Mouse (Mus musculus) forebrain, embryonic 13.5 days (tissue): ENCODE data around the gene Agap1. TPM values are rescaled to one million over a fixed set of nuclear protein-coding genes. Genes with fewer than 3 reads are reported as not detected.
A peak's percentile ranks its signal among the peaks of the same experiment; 100 is the strongest.

Experiments used
- ATAC-seq: fragments of 200-750 bp; cut with Nextera tagmentation; 2 replicates; pipeline ENCODE4 v1.8.0; 2017
- H3K27ac ChIP-seq: fragments of 300-500 bp; sonication (generic); 2 replicates; pipeline ENCODE4 v1.5.1; 2015; ENCODE audit warnings: inconsistent platforms, mild to moderate bottlenecking, moderate library complexity
- H3K27me3 ChIP-seq: fragments of 300-500 bp; sonication (generic); 2 replicates; pipeline ENCODE4 v1.6.1; 2015; ENCODE audit warnings: mild to moderate bottlenecking, inconsistent platforms
- H3K36me3 ChIP-seq: fragments of 300-500 bp; sonication (generic); 2 replicates; pipeline ENCODE4 v1.6.1; 2015; ENCODE audit warnings: mild to moderate bottlenecking, inconsistent platforms; ENCODE audit not compliant: poor library complexity, severe bottlenecking
- H3K4me1 ChIP-seq: fragments of 300-500 bp; sonication (generic); 2 replicates; pipeline ENCODE4 v1.6.1; 2015; ENCODE audit warnings: inconsistent platforms
- H3K4me2 ChIP-seq: fragments of 300-500 bp; sonication (generic); 2 replicates; pipeline ENCODE4 v1.6.1; 2015; ENCODE audit warnings: inconsistent platforms, mild to moderate bottlenecking, moderate library complexity
- H3K4me3 ChIP-seq: fragments of 300-500 bp; sonication (generic); 2 replicates; pipeline ENCODE4 v1.5.1; 2015; ENCODE audit warnings: mild to moderate bottlenecking, inconsistent platforms
- H3K9ac ChIP-seq: fragments of 300-500 bp; sonication (generic); 2 replicates; pipeline ENCODE4 v1.6.1; 2015; ENCODE audit warnings: mild to moderate bottlenecking, inconsistent platforms
- H3K9me3 ChIP-seq: fragments of 300-500 bp; sonication (generic); replicated peaks from 2 replicates; pipeline ENCODE4 v1.6.1; 2016; ENCODE audit warnings: inconsistent platforms
- WGBS: fragments of 180-500 bp; shearing (Covaris S2); methylation state at CpG from one replicate; pipeline ENCODE4 v1.1.7; 2015; 5-methylcytosine and 5-hydroxymethylcytosine counted together
- polyA plus RNA-seq: library from polyadenylated mRNA; unstranded; fragments of >200 nt; fragmentation: Nextera tagmentation; extraction: Ambion mirVana; gene quantifications from 2 replicates; pipeline ENCODE4 v1.2.1, GENCODE M21; 2015

The Agap1 gene
- polyA plus RNA-seq, 1 experiment from 2014 or later, result 25.4 TPM

- no peak for ATAC-seq
Measured at GRCm38 (mm10) chr1:89595421-89595820, 140.8 kb downstream of the Agap1 start.

GRCm38 (mm10) chr1:89596223-89596622 is 141.6 kb downstream of the Agap1 start:
- Histone ChIP-seq H3K4me1 (peaks cover 25% of the 10 kb centered on the region), H3K27ac (no peak overlapping the region), H3K4me3 (no peak overlapping the region), H3K4me2 (no peak overlapping the region), H3K9ac (no peak overlapping the region), H3K9me3 (peaks cover 9% of the 10 kb centered on the region; the same call in 1 of the 2 replicates), H3K27me3 (no peaks in the 10 kb centered on the region), H3K36me3 (peaks cover 14% of the 10 kb centered on the region)
- WGBS, result 91% methylated on average over 2 of the region's 2 CpGs
- no peak for ATAC-seq

More at GRCm38 (mm10) chr1:89595421-89595820, 140.8 kb downstream of the Agap1 start:
- Histone ChIP-seq H3K9ac (no peak overlapping the region), H3K27ac (no peak overlapping the region), H3K9me3 (peaks cover 9% of the 10 kb centered on the region; the same call in 1 of the 2 replicates), H3K4me1 (peaks cover 17% of the 10 kb centered on the region), H3K4me2 (no peak overlapping the region), H3K27me3 (no peaks in the 10 kb centered on the region), H3K4me3 (no peak overlapping the region), H3K36me3 (peaks cover 18% of the 10 kb centered on the region)
- WGBS, result 96% methylated on average over 7 of the region's 7 CpGs

DNA sequence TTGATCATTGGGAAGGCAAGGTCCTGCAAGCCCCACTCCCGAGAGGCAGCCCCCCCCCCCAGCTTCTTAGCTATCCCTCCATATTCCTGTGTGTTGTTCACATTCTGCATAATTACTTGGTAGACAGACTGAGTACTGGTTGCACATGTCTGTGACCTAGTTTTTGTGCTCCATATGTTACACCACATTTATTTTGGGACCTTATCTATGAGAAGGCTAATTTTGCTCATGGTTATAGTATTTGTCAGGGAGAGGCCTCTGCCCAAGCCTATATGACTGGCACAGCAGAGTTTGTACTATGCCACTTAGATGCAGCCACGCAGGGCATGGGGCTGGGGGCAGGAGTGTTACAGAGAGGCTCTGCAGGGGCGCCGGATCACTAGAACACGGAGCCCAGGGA is 144.3 kb downstream of the Agap1 start:
- Histone ChIP-seq H3K27me3 (no peaks in the 10 kb centered on the region), H3K4me2 (no peak overlapping the region), H3K9me3 (no peaks in the 10 kb centered on the region), H3K4me1 (peaks cover 39% of the 10 kb centered on the region), H3K27ac (no peak overlapping the region), H3K4me3 (no peak overlapping the region), H3K9ac (no peak overlapping the region), H3K36me3 (no peaks in the 10 kb centered on the region)
- no peak for ATAC-seq
- WGBS, result 91% methylated on average over 5 of the region's 5 CpGs

GRCm38 (mm10) chr1:89599983-89600741 is 145.6 kb downstream of the Agap1 start:
- H3K36me3 ChIP-seq, result no peaks in the 10 kb centered on the region
- WGBS, result 86% methylated on average over 11 of the region's 11 CpGs
- no peaks in the 10 kb centered on the region for H3K9me3 ChIP-seq
- H3K9ac ChIP-seq, result no peak overlapping the region
- H3K27ac ChIP-seq, result 0 out of 2 replicates have a peak overlapping the region, but pooled peaks have one; percentile 22
- H3K4me1 ChIP-seq, result peaks cover 34% of the 10 kb centered on the region
- no peak; the same call in 1 of the 2 replicates for ATAC-seq
- H3K27me3 ChIP-seq, result no peaks in the 10 kb centered on the region
- H3K4me3 ChIP-seq, result no peak overlapping the region
- H3K4me2 ChIP-seq, result no peak overlapping the region

DNA sequence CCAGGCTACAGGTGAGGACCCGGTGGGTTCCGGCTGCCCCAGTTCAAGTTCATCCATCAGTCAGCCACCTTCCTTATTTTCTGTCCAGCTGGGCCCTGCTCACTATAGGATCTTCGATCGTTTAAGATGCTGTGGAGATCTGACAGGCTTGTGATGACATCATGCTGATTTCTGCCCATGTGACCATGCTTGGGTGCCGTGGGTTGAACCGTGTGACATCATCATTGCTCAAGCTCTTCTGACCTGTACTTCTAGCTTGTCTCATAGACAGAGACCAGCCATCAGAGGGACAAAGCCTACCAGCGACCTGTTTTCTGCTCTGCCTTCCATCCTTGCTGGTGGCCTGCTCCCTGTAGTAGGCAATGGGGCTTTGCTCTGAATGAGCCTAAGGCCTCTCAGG is 146.7 kb downstream of the Agap1 start:
- Histone ChIP-seq H3K4me3 (no peak overlapping the region), H3K27me3 (no peaks in the 10 kb centered on the region), H3K36me3 (peaks cover 10% of the 10 kb centered on the region; the same call in 1 of the 2 replicates), H3K4me2 (no peak overlapping the region), H3K9me3 (no peaks in the 10 kb centered on the region), H3K27ac (no peak overlapping the region), H3K9ac (no peak overlapping the region), H3K4me1 (peaks cover 34% of the 10 kb centered on the region)
- WGBS, result 81% methylated on average over 7 of the region's 7 CpGs
- ATAC-seq, result no peak

DNA sequence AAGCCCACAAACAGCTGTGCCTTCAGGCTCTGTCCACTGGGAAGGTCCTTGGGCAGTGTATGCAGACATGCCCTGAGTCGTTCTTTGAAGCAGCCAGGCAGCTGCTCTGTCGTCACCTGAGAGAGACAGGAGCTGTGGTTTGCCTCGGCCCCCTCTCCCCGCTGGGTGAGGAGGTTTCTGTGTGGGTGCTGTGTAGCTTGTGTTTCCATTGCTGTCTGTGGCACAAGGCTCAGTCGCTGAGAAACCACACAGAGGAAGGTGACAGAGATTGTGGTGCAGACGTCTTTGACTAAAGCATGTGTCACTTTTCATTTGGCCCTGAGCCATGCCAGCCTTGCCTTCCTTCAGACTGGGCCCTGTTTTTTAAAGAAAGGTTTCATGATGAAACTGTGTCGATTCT is 148.3 kb downstream of the Agap1 start:
- Histone ChIP-seq H3K27me3 (no peaks in the 10 kb centered on the region), H3K4me1 (peaks cover 34% of the 10 kb centered on the region), H3K4me2 (no peak overlapping the region), H3K9me3 (no peaks in the 10 kb centered on the region), H3K4me3 (no peak overlapping the region), H3K27ac (no peak overlapping the region), H3K9ac (no peak overlapping the region), H3K36me3 (peaks cover 10% of the 10 kb centered on the region; the same call in 1 of the 2 replicates)
- 49% methylated on average over 7 of the region's 7 CpGs for WGBS
- ATAC-seq, result no peak

DNA sequence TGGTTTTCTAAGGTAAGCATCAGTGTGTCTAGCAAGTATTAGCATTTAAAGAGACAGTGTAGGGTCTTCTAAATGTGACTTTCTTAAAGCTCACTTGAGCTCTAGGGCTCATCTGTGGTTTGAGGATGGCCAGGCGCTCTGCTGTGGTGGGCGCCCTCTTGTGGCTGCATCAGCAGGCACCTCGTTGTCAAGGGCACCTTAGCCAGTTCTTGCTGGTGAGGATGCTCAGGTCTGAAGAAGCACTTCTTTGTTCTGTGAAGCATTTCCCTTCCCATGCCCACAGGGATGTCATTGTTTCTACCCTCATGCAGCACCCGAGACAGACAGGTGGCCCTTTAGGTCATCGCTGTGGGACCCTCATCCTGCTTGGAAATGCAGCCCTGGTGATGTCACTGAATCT is 152.0 kb downstream of the Agap1 start:
- H3K4me2 ChIP-seq, result no peak overlapping the region
- ATAC-seq, result 0 out of 2 replicates have a peak, but pooled peaks have one; percentile 59
- H3K4me1 ChIP-seq, result peaks cover 11% of the 10 kb centered on the region
- H3K27ac ChIP-seq, result no peak overlapping the region
- H3K36me3 ChIP-seq, result peaks cover 33% of the 10 kb centered on the region
- H3K9ac ChIP-seq, result no peak overlapping the region
- no peak overlapping the region for H3K4me3 ChIP-seq
- WGBS, result 40% methylated on average over 5 of the region's 5 CpGs
- H3K9me3 ChIP-seq, result no peaks in the 10 kb centered on the region
- H3K27me3 ChIP-seq, result no peaks in the 10 kb centered on the region

DNA sequence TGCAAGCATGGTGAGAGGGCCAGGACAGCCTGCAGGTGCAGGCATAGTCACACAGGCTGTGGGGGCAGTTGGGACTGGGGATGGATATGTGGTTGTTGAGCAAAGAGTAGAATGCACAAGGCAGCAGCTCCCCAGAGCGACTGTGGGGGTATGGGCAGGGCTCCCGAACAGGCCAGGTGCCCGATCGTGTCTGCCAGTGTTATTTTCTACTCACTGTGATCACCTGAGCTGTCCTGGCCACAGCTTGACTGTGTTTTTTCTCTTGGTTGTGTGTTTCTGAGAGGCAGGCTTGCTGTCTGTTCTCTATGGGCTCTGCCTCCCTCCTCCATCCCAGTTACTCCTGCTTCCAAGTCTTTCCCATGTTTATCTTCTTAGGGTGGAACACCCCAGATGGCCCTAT is 154.2 kb downstream of the Agap1 start:
- Histone ChIP-seq H3K4me1 (no peaks in the 10 kb centered on the region), H3K27me3 (no peaks in the 10 kb centered on the region), H3K4me3 (no peak overlapping the region), H3K9me3 (no peaks in the 10 kb centered on the region), H3K9ac (no peak overlapping the region), H3K27ac (no peak overlapping the region), H3K4me2 (no peak overlapping the region), H3K36me3 (peaks cover 40% of the 10 kb centered on the region)
- 90% methylated on average over 4 of the region's 4 CpGs for WGBS
- ATAC-seq, result no peak

DNA sequence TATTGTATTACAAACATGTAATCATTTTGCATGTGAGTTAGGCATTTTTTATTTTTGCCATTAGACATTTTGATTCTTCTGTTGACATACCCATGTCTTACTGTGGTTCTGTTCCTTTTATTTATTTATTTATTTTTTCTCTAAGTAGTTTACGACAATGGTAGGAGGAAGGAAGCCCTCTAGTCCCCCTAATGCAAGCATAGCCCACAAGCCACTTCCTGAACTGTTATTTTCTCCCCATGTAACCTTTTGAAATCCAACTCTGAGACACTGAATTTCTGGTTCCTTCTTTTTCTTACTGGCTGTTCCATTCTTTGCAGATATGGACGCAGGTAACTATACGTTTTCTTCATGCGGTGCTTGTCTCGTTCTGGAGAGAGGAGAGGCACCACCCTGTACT is 155.4 kb downstream of the Agap1 start:
- Histone ChIP-seq H3K9ac (no peak overlapping the region), H3K27ac (no peak overlapping the region), H3K9me3 (no peaks in the 10 kb centered on the region), H3K36me3 (peaks cover 40% of the 10 kb centered on the region), H3K4me2 (no peak overlapping the region), H3K4me3 (no peak overlapping the region), H3K4me1 (no peaks in the 10 kb centered on the region), H3K27me3 (no peaks in the 10 kb centered on the region)
- ATAC-seq, result no peak
- WGBS, result 97% methylated on average over 5 of the region's 5 CpGs

DNA sequence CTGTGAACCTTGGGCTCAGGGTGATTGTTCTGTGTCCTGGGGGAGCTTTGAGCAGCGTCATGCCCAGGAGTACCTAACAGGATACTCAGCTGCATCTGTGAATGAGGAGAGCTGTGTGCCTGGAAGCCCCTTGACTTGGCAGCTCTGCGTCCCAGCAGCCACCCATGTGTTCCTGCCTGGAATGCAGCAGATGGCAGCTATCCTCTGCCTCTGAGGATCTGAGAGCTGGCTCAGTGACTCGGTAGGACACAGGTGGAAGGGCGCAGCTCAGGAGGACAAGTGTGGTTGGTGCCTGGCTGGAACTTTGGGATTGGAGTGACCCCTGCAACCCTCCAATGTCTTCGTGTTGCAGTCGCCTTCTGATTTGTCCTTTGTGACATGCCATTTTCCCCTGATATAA is 156.9 kb downstream of the Agap1 start:
- Histone ChIP-seq H3K9ac (no peak overlapping the region), H3K36me3 (peaks cover 30% of the 10 kb centered on the region), H3K4me2 (no peak overlapping the region), H3K9me3 (no peaks in the 10 kb centered on the region), H3K4me1 (no peaks in the 10 kb centered on the region), H3K27ac (no peak overlapping the region), H3K27me3 (no peaks in the 10 kb centered on the region), H3K4me3 (no peak overlapping the region)
- WGBS, result 87% methylated on average over 6 of the region's 6 CpGs
- ATAC-seq, result no peak

GRCm38 (mm10) chr1:89613234-89613870 is 158.7 kb downstream of the Agap1 start:
- Histone ChIP-seq H3K36me3 (peaks cover 30% of the 10 kb centered on the region), H3K9me3 (no peaks in the 10 kb centered on the region), H3K27me3 (no peaks in the 10 kb centered on the region), H3K9ac (no peak overlapping the region), H3K27ac (no peak overlapping the region), H3K4me1 (0 out of 2 replicates have a peak, but pooled peaks cover 2% of the 10 kb centered on the region), H3K4me2 (no peak overlapping the region), H3K4me3 (no peak overlapping the region)
- ATAC-seq, result no peak
- WGBS, result 61% methylated on average over 5 of the region's 5 CpGs

- 90% methylated on average over 6 of the region's 6 CpGs for WGBS
- H3K9me3 ChIP-seq, result no peaks in the 10 kb centered on the region
- 0 out of 2 replicates have a peak, but pooled peaks cover 2% of the 10 kb centered on the region for H3K4me1 ChIP-seq
- peaks cover 14% of the 10 kb centered on the region for H3K36me3 ChIP-seq
- H3K27ac ChIP-seq, result no peak overlapping the region
- H3K4me2 ChIP-seq, result no peak overlapping the region
- no peak overlapping the region for H3K9ac ChIP-seq
- no peak for ATAC-seq
- no peaks in the 10 kb centered on the region for H3K27me3 ChIP-seq
- no peak overlapping the region for H3K4me3 ChIP-seq
Measured at GRCm38 (mm10) chr1:89616556-89616955, 161.9 kb downstream of the Agap1 start.
